In the genomic region with DNA sequence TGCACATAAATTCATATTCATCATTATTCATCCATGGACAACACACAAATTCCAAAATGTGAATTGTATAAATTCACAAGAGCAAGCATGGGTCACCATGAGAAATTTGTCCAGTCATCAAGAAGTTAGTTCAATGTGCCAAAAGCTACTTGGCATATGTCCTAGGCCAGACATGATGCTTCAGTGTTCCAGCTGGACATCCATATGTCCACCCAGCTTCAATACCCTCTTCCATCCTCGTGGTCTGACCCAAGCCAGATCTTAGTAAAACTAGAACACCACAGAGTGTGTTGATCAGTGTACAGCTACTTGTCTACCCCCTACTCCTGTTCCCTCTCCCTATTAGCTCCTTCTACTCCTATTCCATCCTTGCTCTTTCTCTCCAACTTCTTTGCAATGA, we compare ENCODE assay signal across 25 mouse cellular contexts. TPM values are rescaled to one million over a fixed set of nuclear protein-coding genes. Genes with fewer than 3 reads are reported as not detected.
A peak's percentile ranks its signal among the peaks of the same experiment; 100 is the strongest.
DNase-seq lines count a peak whose midpoint lies in the region; ATAC-seq and TF ChIP-seq lines count a peak whose summit lies in the region.
"Had no signal": no experiment of that assay in that cellular context is flagged by ENCODE, and none has a peak within 500 bp of the region (broad histone marks: within the 10 kb centered on the region; RNA-seq: fewer than 3 reads in every experiment).

No protein-coding gene starts in this region.

- H3K9ac ChIP-seq in embryonic facial prominence, embryonic 15.5 days, result no peak overlapping the region
- no peak overlapping the region for H3K9ac ChIP-seq in lung, postnatal 0 days (replicated peaks; ENCODE audit: low read depth)
- H3K9ac ChIP-seq in forebrain, embryonic 14.5 days (ENCODE audit: low read length), result no peak overlapping the region
- H3K9ac ChIP-seq: heart, embryonic 15.5 days; hindbrain, embryonic 15.5 days; limb, embryonic 13.5 days; liver, embryonic 13.5 days; neural tube, embryonic 13.5 days had no signal

- TF ChIP-seq EP300 in lung, postnatal 0 days (IDR thresholded peaks at IDR 0.05), result no peak

- peaks cover 5% of the 10 kb centered on the region for H3K4me1 ChIP-seq in embryonic facial prominence, embryonic 15.5 days
- H3K4me1 ChIP-seq in embryonic facial prominence, embryonic 10.5 days, result peaks cover 5% of the 10 kb centered on the region
- H3K4me1 ChIP-seq in lung, postnatal 0 days (ENCODE audit: insufficient read depth, low read depth, low read length), result no peaks in the 10 kb centered on the region
- H3K4me1 ChIP-seq in forebrain, embryonic 14.5 days (ENCODE audit: control insufficient read depth, insufficient read depth, low read length), result no peaks in the 10 kb centered on the region
- H3K4me1 ChIP-seq: hindbrain, embryonic 15.5 days; liver, embryonic 13.5 days had no signal

- no peak for DNase-seq in embryonic facial prominence, embryonic 10.5 days (ENCODE audit: low spot score)
- peak; percentile 79 for DNase-seq in lung, postnatal 0 days (ENCODE audit: low spot score)
- no peak for DNase-seq in lung, postnatal 10 days
- peak; percentile 98 for DNase-seq in cerebellum, adult 9-10 months
- DNase-seq in spleen, postnatal 4 days (ENCODE audit: low spot score in 2 of 2), result no peak
- no peak for DNase-seq in forebrain, embryonic 14.5 days (ENCODE audit: low spot score)
- DNase-seq: adrenal gland, postnatal 25 days; embryo, embryonic 11 days; heart, adult 2 months; heart, postnatal 4 days; kidney, adult 18-20 months; liver, embryonic 13.5 days; lung, postnatal 36 days; right cerebral cortex, adult 18-20 months; thymus, postnatal 25 days had no signal

- no peaks in the 10 kb centered on the region for H3K27me3 ChIP-seq in embryonic facial prominence, embryonic 15.5 days
- no peaks in the 10 kb centered on the region for H3K27me3 ChIP-seq in embryonic facial prominence, embryonic 10.5 days (replicated peaks; ENCODE audit: low read depth, poor library complexity, severe bottlenecking)
- no peaks in the 10 kb centered on the region for H3K27me3 ChIP-seq in lung, postnatal 0 days (replicated peaks; ENCODE audit: insufficient read depth, low read length)
- H3K27me3 ChIP-seq in forebrain, embryonic 14.5 days (replicated peaks; ENCODE audit: control insufficient read depth, insufficient read depth, low read length), result no peaks in the 10 kb centered on the region
- H3K27me3 ChIP-seq: heart, embryonic 15.5 days; hindbrain, embryonic 15.5 days; limb, embryonic 13.5 days; liver, embryonic 13.5 days; neural tube, embryonic 13.5 days had no signal

- no peak for ATAC-seq in embryonic facial prominence, embryonic 15.5 days (ENCODE audit: insufficient number of reproducible peaks, low FRiP score, low TSS enrichment, low read depth)
- ATAC-seq in lung, postnatal 0 days, result peak; percentile 73
- no peak for ATAC-seq in forebrain, embryonic 14.5 days

- TF ChIP-seq CTCF in lung, postnatal 0 days (IDR thresholded peaks at IDR 0.05), result no peak

- 43% methylated on average over 1 of the region's 1 CpGs for WGBS in embryonic facial prominence, embryonic 15.5 days
- 83% methylated on average over 1 of the region's 1 CpGs for WGBS in embryonic facial prominence, embryonic 10.5 days
- 35% methylated on average over 1 of the region's 1 CpGs for WGBS in lung, postnatal 0 days
- 66% methylated on average over 1 of the region's 1 CpGs for WGBS in forebrain, embryonic 14.5 days

- no peaks in the 10 kb centered on the region for H3K9me3 ChIP-seq in embryonic facial prominence, embryonic 15.5 days (replicated peaks)
- no peaks in the 10 kb centered on the region for H3K9me3 ChIP-seq in embryonic facial prominence, embryonic 10.5 days
- H3K9me3 ChIP-seq in lung, postnatal 0 days (ENCODE audit: low read length), result no peaks in the 10 kb centered on the region
- H3K9me3 ChIP-seq in forebrain, embryonic 14.5 days (replicated peaks; ENCODE audit: control insufficient read depth, low read length), result no peaks in the 10 kb centered on the region
- H3K9me3 ChIP-seq: forebrain, embryonic 10.5 days; G1E; heart, embryonic 15.5 days; hindbrain, embryonic 15.5 days; limb, embryonic 13.5 days; liver, embryonic 13.5 days; neural tube, embryonic 13.5 days had no signal

- no peak overlapping the region for H3K4me3 ChIP-seq in embryonic facial prominence, embryonic 15.5 days (replicated peaks)
- H3K4me3 ChIP-seq in embryonic facial prominence, embryonic 10.5 days, result no peak overlapping the region
- H3K4me3 ChIP-seq in lung, postnatal 0 days (ENCODE audit: low read depth, low read length), result no peak overlapping the region
- H3K4me3 ChIP-seq in forebrain, embryonic 14.5 days (ENCODE audit: low read depth, low read length), result no peak overlapping the region
- H3K4me3 ChIP-seq: forebrain, embryonic 10.5 days; heart, adult 2 months; heart, embryonic 15.5 days; hindbrain, embryonic 15.5 days; limb, embryonic 13.5 days; liver, embryonic 13.5 days; neural tube, embryonic 13.5 days had no signal

- no peak overlapping the region for H3K4me2 ChIP-seq in embryonic facial prominence, embryonic 15.5 days (replicated peaks)
- H3K4me2 ChIP-seq in lung, postnatal 0 days (replicated peaks; ENCODE audit: low read depth, low read length), result no peak overlapping the region
- H3K4me2 ChIP-seq in forebrain, embryonic 14.5 days (ENCODE audit: low read length), result no peak overlapping the region
- H3K4me2 ChIP-seq: heart, embryonic 15.5 days; hindbrain, embryonic 15.5 days; limb, embryonic 13.5 days; liver, embryonic 13.5 days; midbrain, embryonic 11.5 days; neural tube, embryonic 13.5 days had no signal

- 0 out of 2 replicates have a peak overlapping the region, but pooled peaks have one; percentile 17 for H3K27ac ChIP-seq in embryonic facial prominence, embryonic 15.5 days (replicated peaks)
- H3K27ac ChIP-seq in embryonic facial prominence, embryonic 10.5 days (replicated peaks), result no peak overlapping the region
- no peak overlapping the region for H3K27ac ChIP-seq in lung, postnatal 0 days (ENCODE audit: low read length)
- no peak overlapping the region for H3K27ac ChIP-seq in forebrain, embryonic 14.5 days (ENCODE audit: low read depth, low read length)
- H3K27ac ChIP-seq: forebrain, embryonic 10.5 days; heart, adult 2 months; heart, embryonic 15.5 days; hindbrain, embryonic 15.5 days; kidney, postnatal 0 days; limb, embryonic 13.5 days; liver, embryonic 13.5 days; neural tube, embryonic 13.5 days had no signal

- H3K36me3 ChIP-seq in embryonic facial prominence, embryonic 15.5 days, result no peaks in the 10 kb centered on the region
- no peaks in the 10 kb centered on the region for H3K36me3 ChIP-seq in embryonic facial prominence, embryonic 10.5 days (replicated peaks)
- no peaks in the 10 kb centered on the region for H3K36me3 ChIP-seq in lung, postnatal 0 days (ENCODE audit: insufficient read depth, low read length)
- H3K36me3 ChIP-seq in forebrain, embryonic 14.5 days (ENCODE audit: control insufficient read depth, insufficient read depth, low read length), result no peaks in the 10 kb centered on the region
- H3K36me3 ChIP-seq: forebrain, embryonic 10.5 days; G1E; heart, embryonic 15.5 days; hindbrain, embryonic 15.5 days; limb, embryonic 13.5 days; liver, embryonic 13.5 days; neural tube, embryonic 13.5 days had no signal

RNA-seq across cellular contexts. Expression of a gene that starts 5.5 kb away (rescaled TPM):
- polyA plus RNA-seq in embryonic facial prominence, embryonic 15.5 days (2015; fragmentation: Nextera tagmentation; extraction: Ambion mirVana), result 7.6 and 9.5 TPM in 2 replicates
- polyA plus RNA-seq in embryonic facial prominence, embryonic 10.5 days (2016; fragmentation: Nextera tagmentation; extraction: Ambion mirVana), result 1.1 and 1.9 TPM in 2 replicates
- polyA plus RNA-seq in lung, postnatal 0 days (2015; fragmentation: Nextera tagmentation; extraction: Ambion mirVana), result 7.9 and 8.0 TPM in 2 replicates
- 0.91 and 1.3 TPM in 2 replicates for polyA plus RNA-seq in forebrain, embryonic 14.5 days (2014; fragmentation: Nextera tagmentation; extraction: Ambion mirVana)

RNA-seq across cellular contexts. Expression of a gene that starts 43.6 kb away (rescaled TPM):
- polyA plus RNA-seq in embryonic facial prominence, embryonic 15.5 days (2015; fragmentation: Nextera tagmentation; extraction: Ambion mirVana), result 7.0 and 14.1 TPM in 2 replicates
- 0.15 TPM in 1 of 2 replicates, not detected in the other for polyA plus RNA-seq in embryonic facial prominence, embryonic 10.5 days (2016; fragmentation: Nextera tagmentation; extraction: Ambion mirVana)
- polyA plus RNA-seq in lung, postnatal 0 days (2015; fragmentation: Nextera tagmentation; extraction: Ambion mirVana), result 6.8 and 10.4 TPM in 2 replicates
- 0.98 and 1.5 TPM in 2 replicates for polyA plus RNA-seq in forebrain, embryonic 14.5 days (2014; fragmentation: Nextera tagmentation; extraction: Ambion mirVana)
- polyA plus RNA-seq: forebrain, embryonic 10.5 days; G1E; liver, embryonic 13.5 days; midbrain, embryonic 11.5 days; neural tube, embryonic 13.5 days; small intestine, adult 2 months had no signal

Comparison
In these comparisons a context has a peak if more than half of its experiments do, and no peak if none do; other contexts are left out.
1. DNase-seq: peak in lung, postnatal 0 days (single experiment) and cerebellum, adult 9-10 months (single experiment); none in embryonic facial prominence, embryonic 10.5 days (single experiment), lung, postnatal 10 days (single experiment), spleen, postnatal 4 days (0 of 2) and forebrain, embryonic 14.5 days (single experiment).